Mouse (Mus musculus): ENCODE measurements at regions not wholly inside any gene's neighbourhood (a gene's known extent, or its start where the extent isn't known, plus 50 kb on each side); places are given as distances from the start of the nearest gene placed in this dataset.

DNA sequence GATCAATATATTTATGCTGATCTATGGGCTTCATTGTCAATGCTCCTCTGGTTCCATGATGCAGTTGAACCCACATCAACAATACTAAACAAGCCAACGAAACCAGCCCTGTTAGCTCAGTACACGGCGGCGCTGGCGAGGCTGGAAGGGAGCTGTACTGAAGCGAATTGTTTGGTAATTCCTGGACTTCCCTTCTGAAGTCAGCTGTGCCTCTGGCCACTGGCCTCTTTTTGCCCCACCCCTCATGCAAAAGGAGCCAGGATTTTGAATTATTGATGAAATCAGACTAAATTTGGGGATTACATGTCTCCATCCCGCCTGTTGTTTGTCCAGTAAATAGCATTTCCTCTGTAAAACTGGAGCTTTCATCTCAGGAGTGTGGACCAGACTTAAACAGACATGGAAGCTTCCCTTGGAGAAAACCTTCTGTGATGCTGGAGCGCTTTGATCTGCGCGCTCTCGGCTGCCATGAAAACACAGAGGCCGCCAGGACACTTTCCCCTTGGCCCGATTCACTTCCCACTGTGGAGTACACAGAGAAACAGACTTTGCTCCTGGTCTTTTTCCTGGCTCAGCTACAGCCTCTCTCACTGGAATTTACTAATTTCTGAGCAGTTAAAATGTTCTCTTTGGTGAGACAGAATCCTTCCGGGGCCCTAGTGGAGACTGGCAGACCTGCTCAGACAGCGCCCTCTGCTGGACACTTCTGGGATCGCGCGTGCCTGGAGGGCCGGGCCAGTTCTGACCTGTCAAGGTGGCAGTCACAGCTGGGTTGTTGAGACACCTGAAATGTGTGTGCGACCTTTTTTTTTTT, 412.9 kb upstream of the Gm6657 start:
- peak; percentile 64 for DNase-seq (ENCODE audit: low spot score)

DNA sequence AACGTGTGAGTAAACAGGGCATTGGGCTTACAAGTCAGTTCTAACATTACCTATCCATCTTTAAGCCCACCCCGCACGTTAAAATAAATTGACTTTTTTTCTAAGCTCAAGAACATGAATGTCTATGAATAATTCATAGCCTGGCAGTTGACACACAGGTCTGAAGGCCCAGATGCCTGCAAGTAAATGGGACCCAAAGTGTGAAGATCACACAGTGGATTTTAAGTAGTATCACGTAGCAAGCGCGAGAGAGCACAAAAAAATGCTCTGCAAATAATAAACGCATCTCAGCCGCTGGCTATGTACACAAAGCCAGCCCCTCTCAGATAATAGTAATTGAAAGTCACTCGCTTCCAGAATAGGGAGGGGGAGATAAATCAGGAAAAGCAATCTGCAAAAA, 410.1 kb upstream of the Gm6657 start:
- no peak for DNase-seq (ENCODE audit: low spot score)

DNA sequence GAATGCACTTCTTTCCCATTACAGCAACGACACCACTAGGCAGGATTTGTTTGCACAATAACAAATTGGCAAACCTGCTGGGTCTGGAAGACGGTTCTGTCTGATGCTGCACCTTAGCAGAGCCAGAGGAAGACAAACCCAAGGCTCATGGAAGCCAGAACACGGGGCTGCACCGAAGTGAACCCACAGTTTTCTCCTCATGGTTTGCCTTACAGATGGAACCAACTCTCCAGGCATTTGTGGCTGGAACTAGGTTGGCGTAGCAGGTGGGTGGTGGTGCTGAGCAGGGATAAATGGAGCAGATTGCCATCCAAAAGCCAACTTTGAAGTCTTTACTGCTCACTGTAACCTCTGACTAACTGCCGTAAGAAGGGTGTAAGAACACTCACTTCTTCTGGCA, 408.4 kb upstream of the Gm6657 start:
- DNase-seq (ENCODE audit: low spot score): peak; percentile 17

DNA sequence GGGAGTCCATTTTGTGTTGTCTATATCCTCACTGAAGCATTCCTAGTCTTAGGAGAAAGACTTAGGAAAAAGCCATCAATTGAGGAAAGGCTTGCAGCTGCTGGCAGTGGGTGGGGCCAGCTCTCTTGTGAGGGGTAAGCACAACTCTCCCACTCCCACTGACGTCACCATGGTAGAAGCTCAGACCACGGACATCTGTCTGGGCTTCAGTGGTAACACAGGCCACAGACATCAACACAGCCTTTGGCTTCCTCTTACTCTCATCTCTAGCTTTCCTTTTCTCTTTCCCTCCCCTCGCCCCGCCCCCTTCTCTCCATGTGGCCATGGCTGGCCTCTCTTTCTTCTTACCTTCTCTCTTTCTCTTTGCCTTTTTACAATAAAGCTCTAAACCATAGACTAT, 407.4 kb upstream of the Gm6657 start:
- no peak for DNase-seq (ENCODE audit: low spot score)

DNA sequence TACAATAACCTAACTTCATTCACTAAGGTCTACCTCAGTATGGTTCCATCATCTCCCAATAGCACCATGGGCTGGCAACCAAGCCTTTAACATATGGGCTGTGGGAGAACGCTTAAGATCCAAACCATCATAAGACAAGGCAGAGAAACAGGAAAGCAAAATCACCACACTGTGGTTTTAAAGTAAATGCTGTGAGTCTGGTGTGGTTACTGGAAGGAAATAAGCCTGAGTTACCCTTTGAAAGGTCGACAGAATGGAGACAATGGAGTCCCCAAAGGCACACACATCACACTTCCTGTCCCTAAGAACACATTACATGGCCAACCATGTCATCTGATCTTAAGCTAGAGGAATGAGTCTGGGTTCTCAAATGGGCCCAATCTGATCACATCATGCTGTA, 405.8 kb upstream of the Gm6657 start:
- DNase-seq (ENCODE audit: low spot score): no peak

DNA sequence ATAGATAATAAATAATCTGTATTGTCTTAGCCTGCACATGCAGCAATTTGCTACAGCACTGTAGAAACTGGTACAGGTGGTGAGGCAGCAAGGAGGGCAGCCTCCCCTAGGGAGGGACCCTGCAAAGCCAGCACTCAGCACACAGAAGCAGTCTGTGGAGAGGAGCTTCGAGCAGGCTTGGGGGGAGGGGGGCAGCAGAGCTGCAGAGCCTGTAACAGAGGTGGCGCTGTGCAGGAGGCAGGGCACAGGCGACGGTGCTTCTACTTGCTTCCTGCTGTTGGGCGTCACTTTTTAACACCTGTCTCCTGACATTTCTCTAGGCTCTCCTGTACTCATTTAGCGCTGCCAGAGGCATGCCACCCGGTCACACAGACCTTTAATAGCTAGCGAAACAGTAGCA, 404.6 kb upstream of the Gm6657 start:
- DNase-seq (ENCODE audit: low spot score): no peak

DNA sequence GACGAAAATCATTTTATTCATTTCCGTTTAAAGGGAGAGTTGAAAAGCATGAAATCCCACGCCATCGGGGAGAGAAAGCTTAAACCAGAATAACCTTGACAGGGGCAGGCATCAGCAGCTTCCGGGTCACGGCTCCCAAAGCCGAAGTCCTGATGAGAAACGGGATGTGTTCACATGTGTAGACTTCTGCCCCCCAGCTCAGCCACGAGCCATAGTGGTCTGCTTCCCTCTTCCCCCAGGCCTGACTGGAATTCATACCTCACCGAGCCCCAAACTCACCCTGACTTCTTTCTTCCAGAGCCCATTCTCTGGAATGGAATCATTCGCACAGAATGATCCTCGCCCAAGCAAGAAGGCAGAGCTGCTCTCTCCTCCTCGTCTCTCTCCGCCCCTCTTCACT, 404.2 kb upstream of the Gm6657 start:
- DNase-seq (ENCODE audit: low spot score): no peak

DNA sequence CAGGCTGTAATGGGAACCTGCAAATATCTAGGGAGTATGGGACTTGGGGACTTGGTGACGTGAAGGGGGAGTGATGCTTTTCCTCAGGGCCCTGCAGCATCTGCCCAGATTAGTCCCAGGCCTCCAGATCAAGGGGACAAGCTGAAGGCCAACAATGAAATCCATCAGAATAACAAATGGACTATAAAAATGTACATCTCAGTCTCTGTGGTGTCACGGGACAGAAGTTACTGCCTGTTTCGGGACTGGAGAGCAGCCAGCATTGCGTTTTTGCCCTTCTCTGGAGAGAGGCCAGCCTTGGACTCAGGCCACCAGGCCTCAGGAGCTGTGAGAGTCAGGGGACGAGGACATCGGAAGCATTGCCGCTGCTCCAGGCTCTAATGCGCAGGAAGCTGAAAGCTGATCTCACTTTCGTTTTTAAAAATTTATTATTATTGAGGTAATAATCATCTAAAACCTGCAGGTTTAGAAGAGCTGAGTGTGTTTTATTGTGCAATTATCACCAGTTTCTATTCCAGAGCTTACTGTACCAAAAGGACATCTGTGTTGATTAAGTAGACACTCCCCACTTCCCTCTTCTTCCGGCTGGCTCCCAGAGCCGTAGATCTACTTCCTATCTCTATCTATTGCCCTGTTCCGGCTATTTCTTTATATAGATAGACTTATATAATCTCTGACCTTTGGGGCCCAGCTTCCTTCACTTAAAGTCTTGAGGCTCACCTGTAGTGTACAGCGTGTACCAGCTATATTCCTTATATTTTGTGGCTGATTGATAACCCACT, 403.0 kb upstream of the Gm6657 start:
- no peak for DNase-seq (ENCODE audit: low spot score)

DNA sequence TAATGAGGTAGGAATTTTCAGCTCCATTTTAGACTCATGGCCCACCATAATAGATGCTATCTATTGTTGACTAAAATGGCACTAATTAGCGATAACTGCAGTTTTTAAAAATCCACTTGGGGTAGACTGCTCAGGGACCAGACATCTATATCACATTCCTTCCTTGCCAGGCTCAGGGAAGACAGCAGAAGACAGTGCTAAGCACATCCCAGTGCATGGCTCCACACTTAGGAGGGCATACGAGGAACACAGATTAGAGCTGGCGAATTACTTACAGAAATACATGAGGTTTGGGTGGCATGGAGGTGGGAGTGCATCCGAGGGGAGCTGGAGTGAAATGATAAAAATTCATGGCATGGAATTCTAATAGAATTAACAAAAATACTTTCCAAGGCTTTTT, 395.5 kb upstream of the Gm6657 start:
- DNase-seq (ENCODE audit: low spot score): no peak

DNA sequence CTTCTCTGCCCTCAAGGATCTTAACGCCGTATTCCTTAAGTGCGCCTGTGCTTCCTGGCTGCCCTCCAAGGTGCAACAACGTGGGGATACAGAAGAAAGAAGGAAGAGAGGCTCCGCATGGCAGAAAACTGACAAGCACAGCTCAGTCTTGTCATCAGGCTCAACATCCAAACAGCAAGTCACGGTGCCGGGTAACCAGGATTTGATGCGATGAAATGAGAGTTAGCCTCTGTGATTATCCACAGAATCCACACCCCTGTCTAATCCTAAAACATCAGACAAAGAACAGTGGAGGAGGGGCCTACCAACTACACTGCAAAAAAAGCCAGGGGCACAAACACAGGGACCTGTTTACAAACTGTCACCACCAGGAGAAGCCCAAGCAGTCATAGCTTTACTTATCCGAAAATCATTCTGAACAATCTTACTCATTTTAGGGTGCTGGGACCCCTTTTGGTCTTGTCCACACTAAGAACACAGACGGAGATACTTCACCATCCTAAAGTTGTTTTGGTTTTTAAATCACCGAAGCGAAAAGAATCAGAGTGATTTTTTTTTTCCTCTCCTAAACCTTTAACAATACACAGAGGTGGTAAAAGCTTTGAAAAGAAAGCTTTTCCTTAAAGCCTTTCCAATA, 394.8 kb upstream of the Gm6657 start:
- DNase-seq (ENCODE audit: low spot score): no peak

DNA sequence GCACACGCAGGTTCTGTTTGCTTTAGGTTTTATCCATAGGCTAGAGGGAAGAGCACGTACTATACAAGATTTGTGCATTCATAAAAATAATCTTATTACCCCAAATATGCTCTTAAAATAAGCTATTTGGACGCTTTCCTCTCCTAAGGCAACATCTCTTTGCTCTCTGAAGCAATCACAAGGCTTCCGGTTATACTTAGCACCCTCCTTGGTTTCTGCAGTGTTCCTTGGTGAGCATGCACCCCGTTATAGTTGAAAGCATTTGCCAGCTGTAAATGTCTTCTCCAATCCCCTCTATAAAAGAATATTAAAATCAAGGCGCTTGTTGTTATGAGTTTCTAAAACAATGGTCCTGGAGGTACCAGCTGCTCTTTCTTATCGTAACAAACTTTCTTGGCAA, 386.4 kb upstream of the Gm6657 start:
- DNase-seq (ENCODE audit: low spot score): no peak

DNA sequence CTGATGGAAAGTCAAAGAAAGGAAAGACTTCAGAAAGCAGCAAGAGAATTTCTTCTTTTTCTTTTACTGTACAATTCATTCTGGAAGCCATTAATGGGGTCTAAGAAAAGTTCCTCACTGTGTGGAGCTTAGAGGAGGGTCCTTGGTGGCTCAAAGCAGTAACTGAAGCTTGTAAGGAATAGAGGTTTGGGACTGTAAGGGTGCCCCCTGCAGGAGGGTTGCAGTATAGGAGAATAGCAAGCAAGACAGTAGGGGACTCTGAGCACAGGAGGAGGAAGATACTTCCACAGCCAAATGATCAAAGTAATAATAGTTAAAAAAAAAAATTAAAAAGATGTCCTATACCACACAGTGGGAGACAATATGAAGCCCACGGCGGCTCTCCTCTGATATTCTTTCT, 382.8 kb upstream of the Gm6657 start:
- DNase-seq (ENCODE audit: low spot score): no peak

DNA sequence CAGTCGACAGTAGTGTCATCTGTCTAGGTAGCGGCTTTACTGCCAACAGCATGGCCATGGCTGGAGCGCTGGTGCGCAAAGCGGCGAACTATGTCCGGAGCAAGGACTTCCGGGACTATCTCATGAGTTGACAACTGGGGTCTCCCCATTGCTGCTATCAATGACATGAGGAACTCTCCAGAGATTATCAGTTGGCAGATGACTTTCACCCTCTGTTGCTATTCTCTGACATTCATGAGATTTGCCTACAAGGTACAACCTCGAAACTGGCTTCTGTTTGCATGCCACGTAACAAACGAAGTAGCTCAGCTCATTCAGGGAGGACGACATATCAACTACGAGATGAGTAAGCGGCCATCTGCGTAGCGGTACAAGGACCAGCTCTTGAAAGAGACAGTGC, 374.6 kb upstream of the Gm6657 start:
- DNase-seq (ENCODE audit: low spot score): no peak

DNA sequence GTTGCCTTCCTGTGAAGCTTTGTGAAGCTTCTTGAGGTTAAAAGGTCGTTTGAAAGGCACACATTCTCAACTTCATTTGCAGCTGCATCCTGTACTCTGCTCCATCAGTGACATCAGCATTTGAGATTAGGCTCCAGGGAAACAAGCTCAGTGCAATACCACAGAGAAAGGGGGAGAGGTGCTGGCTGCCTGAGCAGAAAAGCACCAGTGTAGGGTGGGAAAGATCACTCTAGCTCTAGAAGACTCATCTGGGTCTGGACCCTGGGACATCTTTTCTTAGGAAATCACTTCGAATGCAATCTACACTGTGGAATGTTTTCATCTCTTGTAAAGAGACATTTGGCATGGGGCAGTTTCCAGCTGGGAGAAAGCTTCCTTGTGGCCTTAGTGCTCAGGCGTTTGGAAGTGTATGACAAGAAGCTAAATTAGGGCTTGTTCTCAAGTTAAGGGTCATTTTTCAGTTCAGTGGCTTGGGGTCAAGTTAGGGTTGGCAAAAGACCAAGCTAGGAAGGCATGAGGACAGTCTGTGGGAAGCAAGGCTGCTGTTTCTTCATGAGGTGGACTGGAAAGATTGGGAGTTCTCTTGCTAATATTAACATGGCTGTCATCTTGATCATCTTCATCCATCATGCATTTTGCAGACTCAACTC, 370.5 kb upstream of the Gm6657 start:
- DNase-seq (ENCODE audit: low spot score): no peak

DNA sequence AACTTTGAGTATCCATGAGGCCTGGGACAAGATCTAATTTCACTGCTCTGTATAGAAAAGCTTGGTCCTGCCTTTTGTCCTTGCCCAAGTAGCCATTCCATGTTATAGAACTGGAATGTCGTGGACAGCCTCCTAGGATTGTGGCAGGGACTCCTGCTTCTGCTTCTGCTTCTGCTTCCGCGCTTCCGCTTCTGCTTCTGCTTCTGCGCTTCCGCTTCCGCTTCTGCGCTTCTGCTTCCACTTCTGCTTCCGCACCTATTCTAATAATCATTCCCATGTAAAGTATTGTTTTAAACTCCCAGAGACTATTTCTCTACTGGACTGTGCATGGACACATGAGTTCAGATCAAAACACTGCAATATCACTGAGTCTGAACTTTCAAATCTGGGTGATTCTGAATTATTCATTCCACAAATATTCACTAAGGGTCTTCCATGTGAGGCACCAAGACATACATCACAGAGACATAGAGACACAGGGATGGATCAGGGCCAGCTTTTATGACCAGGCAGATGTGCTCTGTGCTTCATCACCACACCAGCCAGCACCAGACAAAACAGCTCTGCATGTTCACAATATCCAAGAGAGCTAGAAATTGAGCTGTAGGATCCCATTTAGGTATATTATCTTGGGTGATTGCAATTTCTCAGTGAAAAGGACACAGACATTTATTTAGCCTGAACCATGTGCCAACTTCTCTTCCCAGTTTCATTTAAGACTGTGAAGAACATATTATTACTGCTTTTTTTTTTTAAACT, 360.5 kb upstream of the Gm6657 start:
- DNase-seq (ENCODE audit: low spot score): no peak

DNA sequence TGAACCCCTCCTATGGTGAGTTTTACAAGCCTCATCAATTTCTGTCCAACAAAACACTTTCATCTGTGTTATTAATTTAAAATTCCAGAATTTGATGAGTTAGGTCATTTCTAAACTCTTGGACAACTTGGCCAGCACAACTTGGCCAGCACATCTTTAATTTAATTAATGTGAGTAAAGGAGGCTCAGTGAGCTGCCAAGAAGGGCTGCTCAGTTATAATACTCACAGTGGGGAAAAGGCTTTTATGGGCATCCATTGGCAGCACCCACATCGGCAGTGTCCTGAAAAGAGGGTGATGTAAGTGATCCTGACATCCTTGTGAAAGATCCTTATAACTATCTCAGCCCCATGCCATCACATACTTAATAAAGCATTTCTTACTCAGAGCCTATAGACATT, 359.2 kb upstream of the Gm6657 start:
- DNase-seq (ENCODE audit: low spot score): no peak

DNA sequence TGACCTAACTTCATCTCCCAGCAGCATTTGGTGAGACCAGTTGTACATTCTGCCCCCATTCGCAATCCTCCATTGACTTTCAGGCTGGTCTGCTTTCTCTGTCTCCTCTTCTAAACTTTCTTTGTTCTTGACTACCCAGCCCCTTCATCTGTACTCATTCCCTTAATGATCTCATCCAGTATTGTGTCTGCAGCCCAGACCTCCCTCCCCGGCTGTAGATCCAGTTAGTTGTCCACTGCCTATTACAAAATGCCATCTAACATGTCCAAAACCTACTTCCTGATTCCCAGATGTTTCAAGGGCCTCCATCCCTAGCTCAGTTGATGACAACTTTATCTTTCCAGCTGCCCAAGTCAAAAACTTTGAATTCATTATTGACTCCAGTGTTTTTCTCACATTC, 357.8 kb upstream of the Gm6657 start:
- no peak for DNase-seq (ENCODE audit: low spot score)

DNA sequence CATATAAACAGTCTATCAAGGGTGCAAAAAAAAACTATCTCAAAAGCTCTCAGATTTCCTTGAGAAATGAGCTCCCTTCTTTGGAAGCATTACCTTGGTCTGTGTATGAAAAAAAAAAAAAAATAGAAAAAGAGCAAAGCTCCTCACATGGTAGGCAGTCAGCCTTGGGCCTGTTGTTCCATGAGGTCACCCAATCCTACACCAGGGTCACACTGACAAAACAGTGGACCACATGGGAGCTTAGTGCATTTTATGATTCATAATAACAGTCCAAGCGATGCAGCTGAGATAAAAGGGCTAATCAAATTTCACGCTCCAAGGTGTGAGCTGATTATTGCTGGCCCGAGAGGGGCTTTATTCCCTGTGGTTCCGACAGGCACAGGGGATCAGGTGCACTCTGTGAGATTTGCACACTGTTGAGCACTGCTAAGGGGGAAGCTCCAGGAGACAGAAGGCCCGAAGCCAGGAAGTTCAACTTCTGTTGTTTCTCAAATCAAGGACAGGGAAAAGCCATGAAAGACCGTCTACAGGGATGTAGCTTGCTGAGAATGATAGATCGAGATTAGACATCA, 352.1 kb upstream of the Gm6657 start:
- DNase-seq (ENCODE audit: low spot score): no peak

DNA sequence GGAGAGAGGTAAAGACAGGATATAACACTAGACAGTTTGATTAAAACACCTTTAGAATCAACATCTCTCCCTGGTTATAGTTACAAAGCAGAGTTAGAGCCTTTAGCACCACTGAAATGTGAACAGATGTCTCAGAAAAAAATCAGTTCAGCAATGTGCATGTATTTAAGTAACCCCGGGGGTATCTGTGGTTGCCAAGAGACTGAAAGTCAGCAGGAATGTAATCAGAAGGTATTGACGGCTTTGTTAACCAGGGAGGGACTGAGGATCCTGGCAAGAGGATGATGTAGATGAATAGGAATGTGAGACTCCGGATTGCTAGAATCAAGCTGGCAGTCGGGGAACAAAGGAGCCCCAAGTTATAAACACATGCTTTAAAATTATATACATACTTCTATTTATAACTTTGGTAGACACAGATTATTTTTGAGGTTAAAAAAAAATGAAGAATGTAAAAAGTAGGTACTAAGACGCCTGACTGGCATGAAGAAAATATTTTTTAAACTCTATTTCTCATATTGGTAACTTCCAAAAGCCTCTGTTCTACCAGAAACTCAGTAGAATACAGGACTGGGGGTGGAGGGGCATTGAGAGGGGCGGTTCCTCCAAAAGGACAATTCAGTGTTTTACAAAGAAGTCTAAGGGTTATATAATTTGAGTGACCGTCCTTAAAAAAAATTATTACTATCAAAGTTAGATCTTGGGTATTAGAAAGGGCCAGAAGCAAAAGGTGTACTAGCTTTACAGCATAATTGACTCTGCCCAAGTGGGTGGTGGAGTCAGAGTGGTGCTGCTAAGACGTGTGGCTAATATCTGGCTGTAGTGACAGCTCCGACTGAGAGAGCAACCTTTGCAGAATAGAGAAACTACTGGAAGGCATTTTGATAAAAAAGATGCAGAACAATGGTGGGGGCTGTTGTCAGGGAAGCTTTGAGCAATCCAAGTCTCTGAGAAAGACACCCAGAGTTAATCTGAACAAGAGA, 341.2 kb upstream of the Gm6657 start:
- no peak for DNase-seq (ENCODE audit: low spot score)
